Mouse (Mus musculus): ENCODE results near the gene Tmem256.

DNA sequence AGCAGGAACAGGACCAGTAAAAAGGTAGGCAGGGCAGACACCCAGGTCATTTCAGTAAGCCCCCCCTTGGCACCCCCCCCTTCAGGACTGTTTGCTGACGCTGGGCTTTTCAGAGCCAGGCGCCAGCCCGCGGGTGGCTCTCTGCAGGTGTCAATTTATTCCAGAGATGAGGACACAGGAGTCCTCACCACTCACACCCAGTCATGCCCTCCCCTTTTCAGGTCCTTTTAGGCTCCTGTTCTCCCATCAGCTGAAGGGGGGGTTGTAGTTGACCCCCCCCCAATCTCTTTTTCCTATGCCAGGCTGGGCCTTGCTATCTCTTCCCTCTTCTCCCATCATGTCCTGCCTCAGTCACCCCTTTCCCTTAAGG lies 2.4 kb upstream of the Tmem256 start:
- no peak for TF ChIP-seq CTCF (IDR thresholded peaks at IDR 0.05; ENCODE audit: borderline replicate concordance, insufficient read depth, low read length)
- no peak for TF ChIP-seq POLR2A (IDR thresholded peaks at IDR 0.05; ENCODE audit: low read depth, low read length)

All from embryonic fibroblast, embryonic 13.5 days (primary cell).